Mouse (Mus musculus): ENCODE data around the gene Irf2bpl. TPM values are rescaled to one million over a fixed set of nuclear protein-coding genes. Genes with fewer than 3 reads are reported as not detected.

The Irf2bpl gene
- total and polyA plus RNA-seq, 2 experiments from 2014 or later = 66.9 to 146 TPM

GRCm38 (mm10) chr12:86886446-86886965 is 1.9 kb upstream of the Irf2bpl start:
- Histone ChIP-seq H3K27ac (no peak overlapping the region), H3K27me3 (ENCODE audit: insufficient read depth, low read length) (no peaks in the 10 kb centered on the region), H3K9me3 (ENCODE audit: low read length) (no peaks in the 10 kb centered on the region), H3K4me1 (ENCODE audit: insufficient read depth, low read length) (peaks cover 26% of the 10 kb centered on the region), H3K9ac (replicated peaks; ENCODE audit: low read length) (no peak overlapping the region), H3K4me2 (ENCODE audit: low read depth, low read length) (no peak overlapping the region), H3K36me3 (ENCODE audit: insufficient read depth, low read length) (no peaks in the 10 kb centered on the region), H3K4me3 (ENCODE audit: low read length) (no peak overlapping the region)
- ATAC-seq (no peak), DNase-seq (ENCODE audit: low spot score) (no peak)
- 64% methylated on average over 7 of the region's 7 CpGs for WGBS
- peak; percentile 18 for TF ChIP-seq CTCF (IDR thresholded peaks at IDR 0.05; ENCODE audit: low read depth)

GRCm38 (mm10) chr12:86885746-86886145 is 1.1 kb upstream of the Irf2bpl start:
- no peak overlapping the region for H3K9ac ChIP-seq (replicated peaks; ENCODE audit: low read length)
- no peaks in the 10 kb centered on the region for H3K27me3 ChIP-seq (ENCODE audit: insufficient read depth, low read length)
- H3K4me1 ChIP-seq (ENCODE audit: insufficient read depth, low read length) = peaks cover 20% of the 10 kb centered on the region
- no peaks in the 10 kb centered on the region for H3K9me3 ChIP-seq (ENCODE audit: low read length)
- WGBS = 35% methylated on average over 5 of the region's 5 CpGs
- no peaks in the 10 kb centered on the region for H3K36me3 ChIP-seq (ENCODE audit: insufficient read depth, low read length)
- no peak for DNase-seq (ENCODE audit: low spot score)
- peak overlapping the region; percentile 93; the same call in 1 of the 2 replicates for H3K4me2 ChIP-seq (ENCODE audit: low read depth, low read length)
- no peak for ATAC-seq
- TF ChIP-seq CTCF (IDR thresholded peaks at IDR 0.05; ENCODE audit: low read depth) = no peak
- H3K4me3 ChIP-seq (ENCODE audit: low read length) = no peak overlapping the region; the same call in 1 of the 2 replicates
- H3K27ac ChIP-seq = no peak overlapping the region

- Histone ChIP-seq H3K9me3 (ENCODE audit: low read length) (no peaks in the 10 kb centered on the region), H3K9ac (replicated peaks; ENCODE audit: low read length) (peak overlapping the region; percentile 99), H3K4me3 (ENCODE audit: low read length) (peak overlapping the region; percentile 69), H3K4me1 (ENCODE audit: insufficient read depth, low read length) (peaks cover 16% of the 10 kb centered on the region), H3K27ac (peak overlapping the region; percentile 100), H3K27me3 (ENCODE audit: insufficient read depth, low read length) (no peaks in the 10 kb centered on the region), H3K36me3 (ENCODE audit: insufficient read depth, low read length) (no peaks in the 10 kb centered on the region), H3K4me2 (ENCODE audit: low read depth, low read length) (peak overlapping the region; percentile 93)
- DNase-seq (ENCODE audit: low spot score) = no peak
- ATAC-seq = no peak
- WGBS = 9% methylated on average over 6 of the region's 6 CpGs
- no peak for TF ChIP-seq CTCF (IDR thresholded peaks at IDR 0.05; ENCODE audit: low read depth)
These were observed 738 bp upstream of the Irf2bpl start for GRCm38 (mm10) chr12:86885336-86885735.

GRCm38 (mm10) chr12:86883280-86884196 is 1.1 kb downstream of the Irf2bpl start:
- no peak; the same call in 1 of the 2 replicates for TF ChIP-seq CTCF (IDR thresholded peaks at IDR 0.05; ENCODE audit: low read depth)
- Histone ChIP-seq H3K27ac (peak overlapping the region; percentile 100), H3K27me3 (ENCODE audit: insufficient read depth, low read length) (no peaks in the 10 kb centered on the region), H3K4me3 (ENCODE audit: low read length) (peak overlapping the region; percentile 69), H3K9ac (replicated peaks; ENCODE audit: low read length) (peak overlapping the region; percentile 99), H3K36me3 (ENCODE audit: insufficient read depth, low read length) (no peaks in the 10 kb centered on the region), H3K9me3 (ENCODE audit: low read length) (no peaks in the 10 kb centered on the region), H3K4me1 (ENCODE audit: insufficient read depth, low read length) (peaks cover 7% of the 10 kb centered on the region), H3K4me2 (ENCODE audit: low read depth, low read length) (peak overlapping the region; percentile 93)
- DNase-seq (ENCODE audit: low spot score) = peak; percentile 62
- WGBS = under 1% methylated on average over 72 of the region's 84 CpGs
- peak; percentile 15 for ATAC-seq

- Histone ChIP-seq H3K9ac (replicated peaks; ENCODE audit: low read length) (peak overlapping the region; percentile 99), H3K4me2 (ENCODE audit: low read depth, low read length) (peak overlapping the region; percentile 93), H3K4me3 (ENCODE audit: low read length) (peak overlapping the region; percentile 69), H3K27me3 (ENCODE audit: insufficient read depth, low read length) (no peaks in the 10 kb centered on the region), H3K9me3 (ENCODE audit: low read length) (no peaks in the 10 kb centered on the region), H3K4me1 (ENCODE audit: insufficient read depth, low read length) (peaks cover 1% of the 10 kb centered on the region), H3K36me3 (ENCODE audit: insufficient read depth, low read length) (no peaks in the 10 kb centered on the region), H3K27ac (peak overlapping the region; percentile 100)
- ATAC-seq (no peak), DNase-seq (ENCODE audit: low spot score) (no peak)
- no peak for TF ChIP-seq CTCF (IDR thresholded peaks at IDR 0.05; ENCODE audit: low read depth)
- WGBS = under 1% methylated on average over 24 of the region's 24 CpGs
These were observed 1.6 kb downstream of the Irf2bpl start for GRCm38 (mm10) chr12:86883019-86883279.

- DNase-seq (ENCODE audit: low spot score) (peak; percentile 82), ATAC-seq (peak; percentile 16)
- no peaks in the 10 kb centered on the region for H3K36me3 ChIP-seq (ENCODE audit: insufficient read depth, low read length)
- no peak for TF ChIP-seq CTCF (IDR thresholded peaks at IDR 0.05; ENCODE audit: low read depth)
- H3K9ac ChIP-seq (replicated peaks; ENCODE audit: low read length) = peak overlapping the region; percentile 99
- peak overlapping the region; percentile 100 for H3K27ac ChIP-seq
- H3K4me1 ChIP-seq (ENCODE audit: insufficient read depth, low read length) = no peaks in the 10 kb centered on the region; the same call in 1 of the 2 replicates
- H3K4me2 ChIP-seq (ENCODE audit: low read depth, low read length) = peak overlapping the region; percentile 93
- H3K27me3 ChIP-seq (ENCODE audit: insufficient read depth, low read length) = no peaks in the 10 kb centered on the region
- H3K4me3 ChIP-seq (ENCODE audit: low read length) = peak overlapping the region; percentile 69
- no peaks in the 10 kb centered on the region for H3K9me3 ChIP-seq (ENCODE audit: low read length)
- WGBS = 1% methylated on average over 59 of the region's 59 CpGs
These were observed 2.1 kb downstream of the Irf2bpl start for GRCm38 (mm10) chr12:86882279-86883018.

All from hindbrain, postnatal 0 days (tissue).